Mouse (Mus musculus) intestine, postnatal 0 days (tissue): ENCODE results near the gene Zfp523. TPM values are rescaled to one million over a fixed set of nuclear protein-coding genes. Genes with fewer than 3 reads are reported as not detected.
"Not testable (repeated sequence)": the region's sequence is repeated elsewhere in the genome, so short reads cannot be mapped to it uniquely, and the experiment has no call there.

ENCODE experiments used
- ATAC-seq: fragments of 200-750 bp; cut with Nextera tagmentation; 2 replicates; pipeline ENCODE4 v1.8.0; 2017; ENCODE audit warnings: mild to moderate bottlenecking, moderate TSS enrichment, moderate library complexity
- H3K27ac ChIP-seq: fragments of 300-500 bp; sonication (generic); 2 replicates; pipeline ENCODE4 v1.5.1; 2014; ENCODE audit warnings: mild to moderate bottlenecking, low read depth, low read length, moderate library complexity
- H3K27me3 ChIP-seq: fragments of 300-500 bp; sonication (generic); replicated peaks from 2 replicates; pipeline ENCODE4 v1.6.1; 2014; ENCODE audit warnings: low read length, mixed read lengths; ENCODE audit not compliant: control insufficient read depth, insufficient read depth
- H3K36me3 ChIP-seq: fragments of 300-500 bp; sonication (generic); 2 replicates; pipeline ENCODE4 v1.6.1; 2014; ENCODE audit warnings: mild to moderate bottlenecking, moderate library complexity; ENCODE audit not compliant: control insufficient read depth, insufficient read depth
- H3K4me1 ChIP-seq: fragments of 300-500 bp; sonication (generic); replicated peaks from 2 replicates; pipeline ENCODE4 v1.6.1; 2014; ENCODE audit warnings: antibody characterized with exemption, low read length, mixed read lengths; ENCODE audit not compliant: control insufficient read depth, insufficient read depth
- H3K4me2 ChIP-seq: fragments of 300-500 bp; sonication (generic); replicated peaks from 2 replicates; pipeline ENCODE4 v1.6.1; 2014; ENCODE audit warnings: low read depth, mild to moderate bottlenecking, moderate library complexity
- H3K4me3 ChIP-seq: fragments of 300-500 bp; sonication (generic); 2 replicates; pipeline ENCODE4 v1.5.1; 2014; ENCODE audit warnings: low read depth, low read length
- H3K9ac ChIP-seq: fragments of 300-500 bp; sonication (generic); 2 replicates; pipeline ENCODE4 v1.6.1; 2014; ENCODE audit warnings: mild to moderate bottlenecking, low read depth, low read length
- H3K9me3 ChIP-seq: fragments of 300-500 bp; sonication (generic); 2 replicates; pipeline ENCODE4 v1.6.1; 2016; ENCODE audit warnings: mixed run types; ENCODE audit not compliant: control insufficient read depth
- CTCF ChIP-seq: sonication (generic); IDR thresholded peaks from 2 replicates; pipeline ENCODE4 v1.5.1; 2016; ENCODE audit warnings: low read depth, mild to moderate bottlenecking, control low read depth, antibody characterized with exemption, moderate library complexity
- WGBS: fragments of 180-500 bp; shearing (Covaris S2); extraction: QIAGEN DNeasy Blood & Tissue Kit; methylation state at CpG from one replicate; pipeline ENCODE4 v1.1.7; 2014; 5-methylcytosine and 5-hydroxymethylcytosine counted together
- polyA plus RNA-seq: library from polyadenylated mRNA; unstranded; fragments of >200 nt; fragmentation: Nextera tagmentation; extraction: Ambion mirVana; gene quantifications from 2 replicates; pipeline ENCODE4 v1.2.1, GENCODE M21; 2015

The Zfp523 gene
- polyA plus RNA-seq, 1 experiment from 2014 or later = 11.6 TPM

GRCm38 (mm10) chr17:28213236-28213635 lies 36.3 kb downstream of the Zfp523 start:
- no peaks in the 10 kb centered on the region for H3K36me3 ChIP-seq
- H3K27me3 ChIP-seq = no peaks in the 10 kb centered on the region
- H3K4me1 ChIP-seq = no peaks in the 10 kb centered on the region
- 29% methylated on average over 4 of the region's 4 CpGs for WGBS
- H3K27ac ChIP-seq = no peak overlapping the region
- peak; percentile 53 for TF ChIP-seq CTCF
- no peak overlapping the region for H3K4me3 ChIP-seq
- no peaks in the 10 kb centered on the region for H3K9me3 ChIP-seq
- ATAC-seq = no peak
- H3K9ac ChIP-seq = no peak overlapping the region
- no peak overlapping the region for H3K4me2 ChIP-seq

DNA sequence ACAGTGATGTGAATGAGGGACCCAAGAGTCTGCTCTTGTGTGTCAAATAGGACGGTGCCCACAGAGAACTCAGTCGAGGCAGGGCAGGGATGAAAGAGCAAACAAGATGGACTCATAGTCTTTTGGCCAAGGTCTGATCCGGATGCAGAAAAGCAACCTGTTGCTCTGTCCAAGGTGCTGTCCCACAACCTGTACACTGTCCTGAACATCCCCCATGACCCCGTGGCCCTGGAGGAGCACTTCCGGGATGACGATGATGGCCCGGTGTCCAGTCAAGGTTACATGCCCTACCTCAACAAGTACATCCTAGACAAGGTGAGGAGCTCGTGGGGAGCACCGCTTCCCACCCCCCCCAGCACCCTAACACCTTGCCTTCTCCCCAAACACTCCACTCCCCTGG lies 39.9 kb downstream of the Zfp523 start:
- Histone ChIP-seq H3K27ac (no peak overlapping the region), H3K9ac (no peak overlapping the region), H3K4me2 (no peak overlapping the region), H3K4me1 (no peaks in the 10 kb centered on the region), H3K4me3 (no peak overlapping the region), H3K36me3 (no peaks in the 10 kb centered on the region), H3K9me3 (no peaks in the 10 kb centered on the region), H3K27me3 (no peaks in the 10 kb centered on the region)
- no peak for ATAC-seq
- 86% methylated on average over 9 of the region's 9 CpGs for WGBS
- no peak for TF ChIP-seq CTCF

DNA sequence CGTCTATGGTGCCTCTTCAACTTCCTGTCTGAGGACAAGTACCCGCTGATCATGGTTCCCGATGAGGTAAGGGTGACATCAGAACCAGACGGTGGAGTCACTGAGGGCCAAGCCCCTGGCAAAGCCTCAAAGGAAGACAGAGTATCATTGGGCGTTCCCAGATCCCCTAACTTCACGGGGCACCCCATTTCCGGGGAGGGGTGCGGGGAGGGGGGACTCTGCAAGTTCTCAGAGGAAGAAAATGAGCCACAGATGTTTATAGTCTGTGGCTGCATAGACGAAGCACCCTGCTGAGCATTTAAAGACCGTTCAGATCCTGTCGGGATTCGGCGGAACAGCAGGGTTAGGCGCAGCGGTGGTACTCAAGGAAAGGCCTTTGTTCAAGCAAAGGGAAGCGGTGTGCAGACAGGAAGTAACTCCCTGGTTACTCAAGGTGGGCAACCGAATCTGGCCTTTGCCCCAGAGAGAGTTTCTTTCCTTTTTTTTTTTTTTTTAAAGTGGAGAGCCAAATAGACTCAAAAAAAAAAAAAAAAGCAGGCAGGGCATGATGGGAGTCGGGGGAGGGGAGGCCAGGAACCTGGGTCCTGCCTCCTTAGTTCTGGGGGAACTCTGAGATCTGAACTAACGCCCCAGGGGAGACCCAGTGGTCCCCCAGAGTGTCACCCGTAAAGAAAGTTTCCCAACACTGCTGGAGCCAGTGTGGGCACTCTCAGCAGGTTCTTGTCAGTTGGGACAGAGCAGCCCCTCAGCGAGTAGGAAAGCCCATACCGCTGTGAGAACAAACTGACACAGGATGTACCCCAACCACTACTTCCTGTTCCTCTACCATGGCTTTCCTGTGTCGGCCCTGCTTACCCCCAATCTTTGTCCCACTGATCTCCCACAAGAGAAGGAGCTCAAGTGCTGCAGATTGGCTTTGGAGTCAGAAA lies 41.1 kb downstream of the Zfp523 start:
- no peak for TF ChIP-seq CTCF
- 0 out of 2 replicates have a peak, but pooled peaks have one; percentile 6 for ATAC-seq
- H3K4me2 ChIP-seq = peak overlapping the region; percentile 17; the same call in 1 of the 2 replicates
- H3K9me3 ChIP-seq = no peaks in the 10 kb centered on the region
- H3K27ac ChIP-seq = no peak overlapping the region
- 0 out of 2 replicates have a peak, but pooled peaks cover 5% of the 10 kb centered on the region for H3K27me3 ChIP-seq
- WGBS = 34% methylated on average over 23 of the region's 23 CpGs
- H3K36me3 ChIP-seq = no peaks in the 10 kb centered on the region
- H3K4me1 ChIP-seq = no peaks in the 10 kb centered on the region
- H3K4me3 ChIP-seq = no peak overlapping the region
- no peak overlapping the region for H3K9ac ChIP-seq

DNA sequence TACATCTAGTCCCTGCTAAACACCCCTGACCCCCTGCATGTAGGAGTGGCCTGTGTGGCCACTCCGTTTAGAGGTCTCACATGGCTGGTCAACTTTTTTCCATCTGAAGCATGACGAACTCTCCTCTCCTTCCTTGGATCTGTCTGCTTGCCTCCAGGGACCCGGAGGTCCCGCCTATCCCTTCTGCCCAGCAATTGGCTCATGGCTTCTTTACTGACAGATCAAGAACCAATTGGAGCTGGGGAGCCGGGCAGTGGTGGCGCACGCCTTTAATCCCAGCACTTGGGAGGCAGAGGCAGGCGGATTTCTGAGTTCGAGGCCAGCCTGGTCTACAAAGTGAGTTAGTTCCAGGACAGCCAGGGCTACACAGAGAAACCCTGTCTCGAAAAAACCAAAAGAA lies 45.5 kb downstream of the Zfp523 start:
- H3K4me2 ChIP-seq, H3K4me1 ChIP-seq, H3K4me3 ChIP-seq, H3K36me3 ChIP-seq, H3K27ac ChIP-seq, ATAC-seq, H3K9ac ChIP-seq, H3K9me3 ChIP-seq, H3K27me3 ChIP-seq: not testable (repeated sequence)
- 92% methylated on average over 10 of the region's 10 CpGs for WGBS

DNA sequence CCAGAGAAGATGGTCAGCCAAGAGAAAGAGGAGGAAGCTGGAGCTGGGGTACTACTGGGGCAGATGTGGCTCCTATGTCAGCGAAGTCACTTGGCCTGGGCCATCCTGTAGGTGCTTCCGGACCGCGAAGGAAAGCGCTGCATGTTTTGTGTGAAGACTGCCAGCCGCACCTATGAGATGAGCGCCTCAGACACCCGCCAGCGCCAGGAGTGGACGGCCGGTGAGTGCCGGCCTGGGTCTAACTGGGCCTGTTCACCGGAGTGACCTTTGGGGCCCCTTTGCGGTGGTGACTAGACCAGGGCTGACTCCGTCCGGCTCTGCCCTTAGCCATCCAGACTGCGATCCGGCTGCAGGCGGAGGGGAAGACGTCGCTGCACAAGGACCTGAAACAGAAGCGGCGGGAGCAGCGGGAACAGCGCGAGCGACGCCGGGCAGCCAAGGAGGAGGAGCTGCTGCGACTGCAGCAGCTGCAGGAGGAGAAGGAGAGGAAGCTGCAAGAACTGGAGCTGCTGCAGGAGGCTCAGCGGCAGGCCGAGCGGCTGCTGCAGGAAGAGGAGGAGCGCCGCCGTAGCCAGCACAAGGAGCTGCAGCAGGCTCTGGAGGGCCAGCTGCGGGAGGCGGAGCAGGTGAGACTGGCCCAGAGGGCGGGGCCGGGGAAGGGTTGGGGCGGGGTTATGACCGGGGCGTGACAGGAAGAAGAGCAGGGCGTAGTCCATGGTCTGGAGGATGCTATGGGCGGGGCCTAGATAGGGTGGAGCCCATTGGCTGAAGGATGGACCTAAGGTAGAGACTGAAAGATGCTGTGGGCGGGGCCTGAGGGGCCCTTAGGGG lies 46.8 kb downstream of the Zfp523 start:
- Histone ChIP-seq H3K36me3 (no peaks in the 10 kb centered on the region), H3K4me1 (peaks cover 8% of the 10 kb centered on the region; the same call in 1 of the 2 replicates), H3K4me3 (peak overlapping the region; percentile 50), H3K9ac (peak overlapping the region; percentile 53), H3K4me2 (peak overlapping the region; percentile 97), H3K27me3 (0 out of 2 replicates have a peak, but pooled peaks cover 5% of the 10 kb centered on the region), H3K27ac (peak overlapping the region; percentile 22), H3K9me3 (no peaks in the 10 kb centered on the region)
- WGBS = under 1% methylated on average over 46 of the region's 46 CpGs
- peak; percentile 56 for TF ChIP-seq CTCF
- ATAC-seq = peak; percentile 91

DNA sequence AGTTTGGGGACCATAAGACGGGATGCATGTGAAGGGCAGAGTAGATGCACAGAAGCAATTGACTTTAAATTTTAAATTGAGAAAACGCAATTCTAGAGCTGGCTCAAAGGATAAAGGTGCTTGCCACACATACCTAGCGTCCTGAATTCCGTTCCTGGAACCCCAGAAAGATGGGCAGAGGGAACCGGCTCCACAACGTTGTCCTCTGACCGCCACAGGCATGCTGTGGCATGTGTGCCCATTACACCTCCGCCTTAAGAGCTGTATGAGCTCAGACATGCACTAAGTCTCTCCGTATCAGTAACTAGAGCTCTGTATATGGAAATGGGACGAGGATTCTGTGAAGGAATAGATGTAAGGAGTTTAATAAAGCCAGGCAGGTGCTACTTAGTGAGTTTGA lies 47.7 kb downstream of the Zfp523 start:
- Histone ChIP-seq H3K27me3 (0 out of 2 replicates have a peak, but pooled peaks cover 5% of the 10 kb centered on the region), H3K4me1 (peaks cover 8% of the 10 kb centered on the region; the same call in 1 of the 2 replicates), H3K4me2 (no peak overlapping the region), H3K4me3 (no peak overlapping the region), H3K9me3 (no peaks in the 10 kb centered on the region), H3K27ac (no peak overlapping the region), H3K9ac (no peak overlapping the region), H3K36me3 (no peaks in the 10 kb centered on the region)
- ATAC-seq = no peak
- no peak for TF ChIP-seq CTCF
- WGBS = 85% methylated on average over 10 of the region's 10 CpGs
